Mouse (Mus musculus) ES-E14 (cell line): ENCODE measurements around the gene Scap.
A peak's percentile ranks its signal among the peaks of the same experiment; 100 is the strongest.

Source experiments
- CHD2 ChIP-seq: IDR thresholded peaks from 2 replicates; pipeline ENCODE4 v1.6.1; 2014; ENCODE audit warnings: mild to moderate bottlenecking, low read depth, low read length, inconsistent platforms
- HCFC1 ChIP-seq: IDR thresholded peaks from 2 replicates; pipeline ENCODE4 v1.6.1; 2012; ENCODE audit warnings: low read length, inconsistent platforms, borderline replicate concordance; ENCODE audit not compliant: insufficient read depth
- MAFK ChIP-seq: IDR thresholded peaks from 2 replicates; pipeline ENCODE4 v1.6.1; 2014; ENCODE audit warnings: mild to moderate bottlenecking, low read depth, low read length, inconsistent platforms; ENCODE audit not compliant: insufficient read depth
- ZC3H11A ChIP-seq: IDR thresholded peaks from 2 replicates; pipeline ENCODE4 v1.6.1; 2012; ENCODE audit warnings: low read depth, mild to moderate bottlenecking, inconsistent platforms, low read length, borderline replicate concordance

DNA sequence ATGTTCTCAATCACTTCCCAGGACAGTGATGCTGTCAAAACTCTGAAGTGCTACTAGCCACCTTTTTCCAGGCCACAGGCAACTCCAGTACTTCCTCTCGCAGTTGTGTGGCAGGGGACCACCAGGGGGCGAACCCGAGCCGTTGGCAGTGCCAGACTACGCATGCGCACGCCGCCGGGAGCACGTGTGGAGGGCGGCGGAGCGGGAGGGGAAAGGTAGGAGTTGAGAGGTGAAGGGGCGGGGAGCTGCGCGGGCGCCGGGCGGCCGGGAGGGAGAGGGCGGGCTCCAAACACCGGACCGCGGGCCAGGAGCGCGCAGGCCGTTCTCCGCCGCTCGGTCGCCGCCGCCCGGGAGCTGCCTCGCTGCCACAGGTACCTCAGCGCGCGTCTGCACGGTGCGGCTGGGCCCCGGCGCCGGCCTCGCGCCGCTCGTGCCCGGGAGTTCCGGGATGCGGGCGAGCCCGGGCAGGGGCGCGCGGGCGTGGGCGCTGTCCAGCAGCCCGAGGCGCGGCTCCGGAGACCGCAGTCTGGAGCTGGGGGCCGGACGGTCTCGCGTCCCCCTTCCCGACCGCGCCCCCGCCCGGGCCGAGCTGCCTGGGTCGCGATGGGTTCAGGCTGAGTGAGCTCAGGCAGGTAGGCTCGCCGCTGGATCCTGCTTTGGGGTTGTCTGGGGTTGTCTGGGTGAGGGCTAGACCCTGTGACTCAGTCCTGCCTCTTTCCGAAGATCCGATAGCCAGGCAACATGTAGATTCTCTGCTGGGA is at the start of gene Scap:
- TF ChIP-seq HCFC1 (peak; percentile 54; the same call in 1 of the 2 replicates), CHD2 (no peak), ZC3H11A (no peak), MAFK (no peak)
